Mouse (Mus musculus) ovary, adult 2 months (tissue): ENCODE results near the gene Usp34. TPM values are rescaled to one million over a fixed set of nuclear protein-coding genes. Genes with fewer than 3 reads are reported as not detected.

Source experiments
- polyA plus RNA-seq: library from polyadenylated mRNA; depleted of rRNA; stranded (reverse); fragments of >200 nt; gene quantifications from 2 replicates; pipeline ENCODE4 v1.2.3, GENCODE M21; 2012; rRNA removed

Usp34 gene
- 6.1 and 7.2 TPM in 2 replicates for polyA plus RNA-seq

GRCm38 (mm10) chr11:23306764-23307565 is at the start of gene Usp34:
Usp34 (plus strand) TSS chr11:23306895.

GRCm38 (mm10) chr11:23497718-23498509 is 191.2 kb downstream of the Usp34 start, which contains the start of gene Ahsa2:
Ahsa2 (minus strand) TSS chr11:23498030.

GRCm38 (mm10) chr11:23520473-23521205 is 213.9 kb downstream of the Usp34 start, which contains the start of gene 1700093K21Rik:
1700093K21Rik (minus strand) TSS chr11:23521155.

Other genes starting within 250 kb of the Usp34 start
- 5.9 and 6.9 TPM in 2 replicates for gene Xpo1, start 50.9 kb upstream of the Usp34 start, polyA plus RNA-seq
- gene Ahsa2, start 191.1 kb downstream of the Usp34 start, polyA plus RNA-seq, result 18.5 and 24.1 TPM in 2 replicates
- not detected in 2 replicates for gene 1700093K21Rik, start 214.3 kb downstream of the Usp34 start, polyA plus RNA-seq